Mouse (Mus musculus): Measurements from ENCODE around the gene Rbms1.

- TF ChIP-seq SMC3 (IDR thresholded peaks at IDR 0.05; ENCODE audit: low read depth, low read length) (no peak), BHLHE40 (IDR thresholded peaks at IDR 0.05; ENCODE audit: borderline replicate concordance, low read depth, low read length) (no peak), MAFK (IDR thresholded peaks at IDR 0.05; ENCODE audit: borderline replicate concordance, low read depth, low read length) (no peak), POLR2AphosphoS5 (IDR thresholded peaks at IDR 0.05; ENCODE audit: borderline replicate concordance, low read depth, low read length) (no peak), NRF1 (IDR thresholded peaks at IDR 0.05; ENCODE audit: insufficient read depth, low read depth, low read length, poor library complexity, severe bottlenecking) (no peak), RAD21 (IDR thresholded peaks at IDR 0.05; ENCODE audit: low read depth, low read length) (no peak), POLR2A (IDR thresholded peaks at IDR 0.05; ENCODE audit: control insufficient read depth in 1 of 2, insufficient read depth in 1 of 2, low read depth in 1 of 2, low read length in 2 of 2, poor library complexity in 1 of 2) (no peak), E2F4 (IDR thresholded peaks at IDR 0.05; ENCODE audit: borderline replicate concordance, low read depth, low read length) (no peak), CTCF (IDR thresholded peaks at IDR 0.05 in 2 of 3, conservative IDR thresholded peaks at IDR 0.05 in 1 of 3; ENCODE audit: control insufficient read depth in 1 of 3, insufficient read depth in 1 of 3, low read depth in 2 of 3, low read length in 3 of 3, poor library complexity in 1 of 3, severe bottlenecking in 1 of 3) (no peak), TAL1 (IDR thresholded peaks at IDR 0.05; ENCODE audit: low read length) (no peak), USF2 (IDR thresholded peaks at IDR 0.05; ENCODE audit: borderline replicate concordance in 1 of 2, insufficient read depth in 1 of 2, low read depth in 1 of 2, low read length in 2 of 2) (no peak), EP300 (IDR thresholded peaks at IDR 0.05; ENCODE audit: low read depth in 1 of 2, low read length in 2 of 2) (no peak)
These were observed 61.5 kb downstream of the Rbms1 start for GRCm38 (mm10) chr2:60901511-60901951.
